Mouse (Mus musculus): ENCODE data around the gene Senp1. TPM values are rescaled to one million over a fixed set of nuclear protein-coding genes. Genes with fewer than 3 reads are reported as not detected.

The Senp1 gene
- polyA plus RNA-seq, 1 experiment = 30.6 TPM

GRCm38 (mm10) chr15:98108297-98109152 lies 15.0 kb upstream of the Senp1 start:
- TF ChIP-seq CTCF (IDR thresholded peaks at IDR 0.05; ENCODE audit: borderline replicate concordance, insufficient read depth, low read length) = no peak
- peak; percentile 85 for TF ChIP-seq POLR2A (IDR thresholded peaks at IDR 0.05; ENCODE audit: low read depth, low read length)
- H3K4me3 ChIP-seq (ENCODE audit: insufficient read depth, low read length) = peak overlapping the region; percentile 70

DNA sequence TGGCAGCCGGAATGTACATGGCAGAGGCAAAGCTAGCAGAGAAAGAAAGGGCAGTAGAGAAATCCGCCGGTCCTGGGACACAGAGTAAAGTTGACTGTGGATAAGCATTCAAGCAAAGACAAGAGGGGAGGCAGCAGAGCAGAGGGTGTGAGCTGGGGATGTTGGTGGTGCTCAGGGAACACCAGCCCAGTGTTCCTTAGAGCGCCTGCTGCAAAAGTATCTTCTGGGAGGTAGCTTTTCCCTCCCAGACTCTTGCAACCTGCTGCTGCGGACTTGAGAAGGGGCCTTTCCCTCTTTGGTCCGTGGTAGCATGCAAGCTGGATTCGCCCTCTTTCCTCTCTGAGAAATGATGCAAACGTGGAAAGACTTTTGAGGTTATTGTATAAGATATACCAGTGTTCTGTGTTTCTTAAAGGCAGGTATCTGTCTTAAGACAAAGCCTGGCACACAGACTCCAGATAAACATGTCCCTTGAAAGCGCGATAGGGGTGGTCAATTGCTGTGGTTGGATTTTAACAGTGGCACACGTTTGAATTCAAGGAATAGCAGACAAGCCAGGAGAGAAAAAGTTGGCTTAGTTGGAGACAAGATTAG lies 14.3 kb upstream of the Senp1 start:
- Histone ChIP-seq H3K27ac (ENCODE audit: insufficient read depth, low read length) (no peak overlapping the region), H3K4me1 (ENCODE audit: control insufficient read depth, insufficient read depth, low read length) (no peaks in the 10 kb centered on the region), H3K4me3 (ENCODE audit: insufficient read depth, low read length) (peak overlapping the region; percentile 70)
- TF ChIP-seq POLR2A (IDR thresholded peaks at IDR 0.05; ENCODE audit: low read depth, low read length) (no peak), CTCF (IDR thresholded peaks at IDR 0.05; ENCODE audit: borderline replicate concordance, insufficient read depth, low read length) (no peak)

More at GRCm38 (mm10) chr15:98108297-98109152, 15.0 kb upstream of the Senp1 start:
- H3K27ac ChIP-seq (ENCODE audit: insufficient read depth, low read length) = no peak overlapping the region
- H3K4me1 ChIP-seq (ENCODE audit: control insufficient read depth, insufficient read depth, low read length) = no peaks in the 10 kb centered on the region

- TF ChIP-seq CTCF (IDR thresholded peaks at IDR 0.05; ENCODE audit: borderline replicate concordance, insufficient read depth, low read length) = no peak
- no peak for TF ChIP-seq POLR2A (IDR thresholded peaks at IDR 0.05; ENCODE audit: low read depth, low read length)
- Histone ChIP-seq H3K4me3 (ENCODE audit: insufficient read depth, low read length) (no peak overlapping the region), H3K4me1 (ENCODE audit: control insufficient read depth, insufficient read depth, low read length) (no peaks in the 10 kb centered on the region), H3K27ac (ENCODE audit: insufficient read depth, low read length) (no peak overlapping the region)
Observed at GRCm38 (mm10) chr15:98107230-98107629, 13.7 kb upstream of the Senp1 start.

DNA sequence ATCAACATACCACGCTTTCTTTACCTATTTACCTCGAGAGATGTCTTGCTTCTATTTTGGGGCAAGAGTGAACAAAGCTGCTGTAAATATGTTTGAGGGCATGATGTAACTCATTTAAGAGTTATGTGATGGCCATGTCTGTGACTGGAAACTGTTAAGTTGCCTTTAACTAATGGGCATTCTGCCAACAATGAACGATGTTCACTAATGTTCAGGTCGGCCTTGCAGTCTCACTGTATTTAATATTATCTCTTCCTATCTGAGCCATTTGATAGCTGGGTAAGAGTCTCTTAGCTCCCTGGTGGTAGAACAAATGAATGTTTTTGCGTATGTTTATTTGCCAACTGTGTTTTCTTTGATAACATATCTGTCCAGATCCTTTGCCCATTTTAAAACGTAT lies 13.0 kb upstream of the Senp1 start:
- Histone ChIP-seq H3K27ac (ENCODE audit: insufficient read depth, low read length) (no peak overlapping the region), H3K4me3 (ENCODE audit: insufficient read depth, low read length) (no peak overlapping the region), H3K4me1 (ENCODE audit: control insufficient read depth, insufficient read depth, low read length) (no peaks in the 10 kb centered on the region)
- TF ChIP-seq CTCF (IDR thresholded peaks at IDR 0.05; ENCODE audit: borderline replicate concordance, insufficient read depth, low read length) = no peak
- no peak for TF ChIP-seq POLR2A (IDR thresholded peaks at IDR 0.05; ENCODE audit: low read depth, low read length)

GRCm38 (mm10) chr15:98102401-98102800 lies 8.9 kb upstream of the Senp1 start:
- Histone ChIP-seq H3K4me1 (ENCODE audit: control insufficient read depth, insufficient read depth, low read length) (no peaks in the 10 kb centered on the region), H3K27ac (ENCODE audit: insufficient read depth, low read length) (no peak overlapping the region), H3K4me3 (ENCODE audit: insufficient read depth, low read length) (no peak overlapping the region)
- TF ChIP-seq POLR2A (IDR thresholded peaks at IDR 0.05; ENCODE audit: low read depth, low read length) = no peak
- no peak for TF ChIP-seq CTCF (IDR thresholded peaks at IDR 0.05; ENCODE audit: borderline replicate concordance, insufficient read depth, low read length)

DNA sequence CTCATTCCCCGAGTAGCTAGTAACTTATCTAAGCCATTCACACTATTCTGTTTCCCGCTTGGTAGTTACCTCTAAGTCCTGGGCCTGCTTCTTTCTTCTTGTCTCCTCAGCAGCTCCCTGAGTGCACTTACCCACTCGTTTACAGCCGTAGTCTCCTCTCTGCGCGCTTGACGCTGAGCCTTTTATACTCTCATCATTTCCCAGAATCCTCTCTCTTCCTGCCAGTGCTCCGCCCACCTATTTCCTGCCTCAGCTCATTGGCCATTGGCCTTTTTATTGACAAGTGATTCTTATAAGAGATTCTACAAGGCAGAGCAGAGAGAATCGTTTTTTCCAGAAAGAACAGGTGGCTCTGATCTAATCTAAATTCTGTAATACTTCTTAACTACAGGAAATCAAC lies 5.0 kb upstream of the Senp1 start:
- TF ChIP-seq CTCF (IDR thresholded peaks at IDR 0.05; ENCODE audit: borderline replicate concordance, insufficient read depth, low read length) (no peak), POLR2A (IDR thresholded peaks at IDR 0.05; ENCODE audit: low read depth, low read length) (no peak)
- Histone ChIP-seq H3K4me3 (ENCODE audit: insufficient read depth, low read length) (no peak overlapping the region), H3K27ac (ENCODE audit: insufficient read depth, low read length) (no peak overlapping the region), H3K4me1 (ENCODE audit: control insufficient read depth, insufficient read depth, low read length) (no peaks in the 10 kb centered on the region)

DNA sequence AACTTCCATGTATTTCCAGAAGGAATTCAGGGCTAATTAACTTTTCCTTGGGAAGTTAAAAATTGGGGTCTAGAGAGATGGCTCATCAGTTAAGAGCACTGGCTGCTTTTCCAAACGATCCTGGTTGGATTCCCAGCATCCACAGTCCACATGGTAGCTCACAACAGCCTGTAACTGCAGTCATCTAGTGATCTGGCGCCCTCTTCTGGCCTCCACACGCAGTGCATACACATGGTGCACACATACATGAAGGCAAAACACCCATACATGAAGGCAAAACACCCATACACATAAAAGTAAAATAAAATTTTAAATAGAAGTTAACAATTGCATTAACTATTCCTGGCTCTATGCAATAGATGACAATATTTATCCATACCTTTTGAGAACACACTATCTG lies 3.4 kb upstream of the Senp1 start:
- no peak overlapping the region for H3K27ac ChIP-seq (ENCODE audit: insufficient read depth, low read length)
- H3K4me3 ChIP-seq (ENCODE audit: insufficient read depth, low read length) = no peak overlapping the region
- TF ChIP-seq CTCF (IDR thresholded peaks at IDR 0.05; ENCODE audit: borderline replicate concordance, insufficient read depth, low read length) (peak; percentile 46; the same call in 1 of the 2 replicates), POLR2A (IDR thresholded peaks at IDR 0.05; ENCODE audit: low read depth, low read length) (no peak)
- H3K4me1 ChIP-seq (ENCODE audit: control insufficient read depth, insufficient read depth, low read length) = no peaks in the 10 kb centered on the region

GRCm38 (mm10) chr15:98094905-98095304 lies 1.4 kb upstream of the Senp1 start:
- Histone ChIP-seq H3K27ac (ENCODE audit: insufficient read depth, low read length) (no peak overlapping the region), H3K4me3 (ENCODE audit: insufficient read depth, low read length) (no peak overlapping the region), H3K4me1 (ENCODE audit: control insufficient read depth, insufficient read depth, low read length) (no peaks in the 10 kb centered on the region)
- no peak for TF ChIP-seq POLR2A (IDR thresholded peaks at IDR 0.05; ENCODE audit: low read depth, low read length)

DNA sequence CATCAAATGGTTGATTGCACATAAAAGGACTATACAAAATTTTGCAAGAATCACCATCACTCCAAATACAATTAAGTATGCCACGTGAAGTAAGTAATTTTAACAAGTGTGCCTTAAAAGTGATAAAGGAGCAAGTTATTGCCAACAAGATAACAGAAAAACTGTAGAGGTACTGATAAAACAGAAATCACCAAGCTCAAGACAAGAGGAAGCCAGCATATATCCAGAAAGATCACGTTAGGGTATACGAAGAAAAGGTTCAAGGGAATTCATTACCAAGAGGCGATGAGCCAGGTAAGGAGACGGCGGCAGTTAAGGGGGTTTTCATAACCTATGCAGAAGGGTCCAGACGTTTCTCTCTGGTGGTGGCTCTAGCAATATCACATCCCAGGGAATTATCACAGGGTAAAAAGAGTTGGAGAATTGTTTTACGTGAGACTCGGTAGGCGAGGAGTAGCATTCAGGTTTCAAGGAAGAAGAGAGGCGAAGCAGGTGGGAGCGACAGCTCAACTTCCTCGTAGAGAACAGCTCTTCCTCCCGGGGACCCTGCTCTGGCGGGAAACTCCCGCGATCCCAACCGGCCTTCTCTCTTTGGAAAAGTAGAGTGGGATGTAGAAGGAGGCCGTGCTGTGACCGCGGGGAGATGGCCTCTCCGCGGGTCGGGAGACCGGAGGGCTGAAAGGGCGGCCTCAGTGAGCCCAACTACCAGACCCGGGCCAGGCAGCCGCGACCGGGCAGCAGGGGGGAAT lies 998 bp downstream of the Senp1 start, which contains the start of gene Pfkm:
Gene Pfkm (plus strand): TSS at position 218 of the 749 bp plus-strand sequence.
- no peak for TF ChIP-seq CTCF (IDR thresholded peaks at IDR 0.05; ENCODE audit: borderline replicate concordance, insufficient read depth, low read length)
- no peak for TF ChIP-seq POLR2A (IDR thresholded peaks at IDR 0.05; ENCODE audit: low read depth, low read length)
- Histone ChIP-seq H3K4me1 (ENCODE audit: control insufficient read depth, insufficient read depth, low read length) (no peaks in the 10 kb centered on the region), H3K27ac (ENCODE audit: insufficient read depth, low read length) (peak within 1 kb of the TSS; percentile 84), H3K4me3 (ENCODE audit: insufficient read depth, low read length) (peak within 1 kb of the TSS; percentile 100)
